9 mouse cellular contexts compared by ENCODE assay signal in the genomic region with DNA sequence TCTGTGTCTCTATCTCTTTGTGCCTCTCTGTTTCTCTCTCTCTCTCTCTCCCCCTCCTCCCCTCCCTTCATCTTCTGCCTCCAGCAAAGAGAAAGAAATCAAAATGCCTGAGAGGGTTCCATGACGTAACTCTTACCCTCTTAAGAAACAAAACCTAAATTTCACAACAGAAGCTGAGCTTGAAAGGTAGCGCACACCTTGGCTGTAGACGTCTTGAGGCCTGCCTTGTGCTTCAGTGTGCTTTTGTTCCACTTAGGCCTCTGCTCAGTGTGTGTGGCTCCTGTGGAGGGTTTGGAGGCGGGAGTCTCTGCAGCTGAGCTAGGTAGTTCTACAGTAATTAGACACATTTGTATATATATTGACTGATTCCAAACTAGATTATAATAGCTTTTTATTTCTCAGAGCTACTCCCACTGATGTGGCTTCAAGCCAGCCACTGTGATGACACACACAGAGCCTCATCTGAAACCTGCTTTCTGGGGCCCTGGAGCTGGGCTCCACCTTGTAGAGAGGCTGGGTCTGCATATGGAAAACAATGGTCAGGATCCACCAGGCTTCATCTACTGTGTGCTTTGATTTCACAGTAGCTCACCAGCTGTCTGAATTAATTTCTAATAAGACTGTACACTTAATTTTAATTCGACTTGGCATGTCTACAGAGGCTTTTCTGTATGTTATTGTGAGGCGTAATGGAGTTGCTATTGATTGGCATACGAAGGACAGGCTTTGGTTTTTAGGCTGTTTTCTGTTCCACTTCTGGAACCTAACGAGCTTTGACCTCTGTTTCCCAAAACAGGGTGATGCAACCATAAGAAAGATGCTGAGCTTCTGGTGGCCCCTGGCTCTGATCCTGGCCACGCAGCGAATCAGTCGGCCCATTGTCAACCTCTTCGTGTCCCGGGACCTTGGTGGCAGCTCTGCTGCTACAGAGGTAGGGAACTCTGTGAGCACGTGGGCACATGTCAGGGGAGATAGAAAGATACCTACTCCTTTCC.
DNase-seq lines count a peak whose midpoint lies in the region; ATAC-seq and TF ChIP-seq lines count a peak whose summit lies in the region.
"Had no signal": no experiment of that assay in that cellular context is flagged by ENCODE, and none has a peak within 500 bp of the region (broad histone marks: within the 10 kb centered on the region; RNA-seq: fewer than 3 reads in every experiment).

No protein-coding gene starts in this region.

- H3K27ac ChIP-seq in hindbrain, embryonic 15.5 days (replicated peaks): no peak overlapping the region
- H3K27ac ChIP-seq in hindbrain, embryonic 10.5 days: no peak overlapping the region
- no peak overlapping the region for H3K27ac ChIP-seq in midbrain, embryonic 15.5 days
- no peak overlapping the region for H3K27ac ChIP-seq in limb, embryonic 10.5 days

- no peak overlapping the region for H3K4me3 ChIP-seq in hindbrain, embryonic 15.5 days
- no peak overlapping the region for H3K4me3 ChIP-seq in hindbrain, embryonic 10.5 days
- H3K4me3 ChIP-seq in midbrain, embryonic 15.5 days: no peak overlapping the region
- no peak overlapping the region for H3K4me3 ChIP-seq in limb, embryonic 10.5 days

- peaks cover 14% of the 10 kb centered on the region for H3K36me3 ChIP-seq in hindbrain, embryonic 15.5 days
- H3K36me3 ChIP-seq in hindbrain, embryonic 10.5 days: peaks cover 40% of the 10 kb centered on the region
- 0 out of 2 replicates have a peak, but pooled peaks cover 6% of the 10 kb centered on the region for H3K36me3 ChIP-seq in midbrain, embryonic 15.5 days (replicated peaks)
- no peaks in the 10 kb centered on the region for H3K36me3 ChIP-seq in limb, embryonic 10.5 days

- TF ChIP-seq POLR2A in brain, embryonic 14.5 days (IDR thresholded peaks at IDR 0.05; ENCODE audit: borderline replicate concordance, extremely low read depth, insufficient read depth, insufficient read length, poor library complexity, severe bottlenecking): no peak

- 0 out of 2 replicates have a peak, but pooled peaks have one; percentile 40 for ATAC-seq in hindbrain, embryonic 15.5 days (ENCODE audit: low FRiP score, low read depth)
- 0 out of 2 replicates have a peak, but pooled peaks have one; percentile 51 for ATAC-seq in midbrain, embryonic 15.5 days (replicated peaks)

- H3K9me3 ChIP-seq in hindbrain, embryonic 15.5 days: no peaks in the 10 kb centered on the region
- no peaks in the 10 kb centered on the region for H3K9me3 ChIP-seq in hindbrain, embryonic 10.5 days
- no peaks in the 10 kb centered on the region for H3K9me3 ChIP-seq in midbrain, embryonic 15.5 days
- no peaks in the 10 kb centered on the region for H3K9me3 ChIP-seq in limb, embryonic 10.5 days (replicated peaks)

- H3K27me3 ChIP-seq in hindbrain, embryonic 15.5 days: no peaks in the 10 kb centered on the region
- H3K27me3 ChIP-seq in hindbrain, embryonic 10.5 days (ENCODE audit: insufficient read depth, poor library complexity, severe bottlenecking): no peaks in the 10 kb centered on the region
- no peaks in the 10 kb centered on the region for H3K27me3 ChIP-seq in midbrain, embryonic 15.5 days (replicated peaks)
- no peaks in the 10 kb centered on the region for H3K27me3 ChIP-seq in limb, embryonic 10.5 days (ENCODE audit: low read depth, poor library complexity, severe bottlenecking)

- H3K4me1 ChIP-seq in hindbrain, embryonic 15.5 days (replicated peaks): peaks cover 3% of the 10 kb centered on the region
- 0 out of 2 replicates have a peak, but pooled peaks cover under 1% of the 10 kb centered on the region for H3K4me1 ChIP-seq in hindbrain, embryonic 10.5 days (replicated peaks)
- H3K4me1 ChIP-seq in midbrain, embryonic 15.5 days: peaks cover 8% of the 10 kb centered on the region; the same call in 1 of the 2 replicates
- peaks cover under 1% of the 10 kb centered on the region; the same call in 1 of the 2 replicates for H3K4me1 ChIP-seq in limb, embryonic 10.5 days

- no peak for TF ChIP-seq CTCF in brain, embryonic 14.5 days (IDR thresholded peaks at IDR 0.05; ENCODE audit: borderline replicate concordance, extremely low read depth, insufficient read depth, insufficient read length)

- WGBS in hindbrain, embryonic 15.5 days: 79% methylated on average over 14 of the region's 14 CpGs
- 91% methylated on average over 14 of the region's 14 CpGs for WGBS in hindbrain, embryonic 10.5 days
- 68% methylated on average over 14 of the region's 14 CpGs for WGBS in midbrain, embryonic 15.5 days
- WGBS in limb, embryonic 10.5 days: 93% methylated on average over 14 of the region's 14 CpGs

- H3K4me2 ChIP-seq in hindbrain, embryonic 15.5 days: no peak overlapping the region
- H3K4me2 ChIP-seq in midbrain, embryonic 15.5 days: no peak overlapping the region

- no peak for DNase-seq in hindbrain, embryonic 10.5 days (ENCODE audit: low spot score)
- peak; percentile 50 for DNase-seq in CD4-positive helper T cell, adult 2 months (ENCODE audit: low read depth, low spot score)
- DNase-seq in brain, embryonic 14.5 days (ENCODE audit: low read depth): peak; percentile 50
- DNase-seq in spleen, postnatal 10 days (ENCODE audit: low spot score in 2 of 2): no peak
- DNase-seq in spleen, postnatal 14 days (ENCODE audit: low spot score in 2 of 2): no peak
- no peak for DNase-seq in limb, embryonic 10.5 days (ENCODE audit: low spot score)
- DNase-seq: thymus, adult 2 months had no signal

- no peak overlapping the region for H3K9ac ChIP-seq in hindbrain, embryonic 15.5 days
- no peak overlapping the region for H3K9ac ChIP-seq in midbrain, embryonic 15.5 days

Comparison
In these comparisons a context has a peak if more than half of its experiments do, and no peak if none do; other contexts are left out.
1. DNase-seq: peak in CD4-positive helper T cell, adult 2 months (single experiment) and brain, embryonic 14.5 days (single experiment); none in hindbrain, embryonic 10.5 days (single experiment), spleen, postnatal 10 days (0 of 2), spleen, postnatal 14 days (0 of 2) and limb, embryonic 10.5 days (single experiment).